Mouse (Mus musculus) E14TG2a.4 (cell line): ENCODE measurements around the gene Otub2.

ENCODE experiments used
- CTCF ChIP-seq: conservative IDR thresholded peaks from 2 replicates; pipeline ENCODE4 v1.5.1; 2014; ENCODE audit warnings: low read length
- NANOG ChIP-seq: IDR thresholded peaks from 2 replicates; pipeline ENCODE4 v1.6.1; 2014; ENCODE audit warnings: borderline replicate concordance, low read length, mixed read lengths
- POU5F1 ChIP-seq: IDR thresholded peaks from 2 replicates; pipeline ENCODE4 v1.6.1; 2014; ENCODE audit warnings: low read length, borderline replicate concordance

DNA sequence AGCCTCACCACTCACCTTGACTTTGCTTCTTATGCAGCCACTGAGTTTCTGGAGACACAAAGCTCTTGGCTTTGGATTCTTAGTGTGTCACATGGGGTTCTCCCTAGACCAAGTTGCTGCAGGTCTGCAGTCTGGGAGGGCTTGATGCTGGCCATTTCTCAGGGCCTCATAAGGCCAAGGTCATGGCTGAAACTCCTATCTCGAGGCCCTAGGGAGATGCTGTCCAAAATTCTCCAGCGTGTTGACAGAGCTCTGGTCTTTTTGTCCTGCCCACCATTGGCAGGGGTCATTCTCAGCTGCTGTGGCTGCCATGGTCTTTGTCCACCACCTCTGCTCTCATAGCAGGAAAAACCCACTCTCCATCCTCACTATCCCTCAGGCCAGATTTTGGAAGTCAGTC lies 21.3 kb upstream of the Otub2 start:
- TF ChIP-seq NANOG: no peak
- TF ChIP-seq CTCF: no peak
- no peak for TF ChIP-seq POU5F1
